Mouse (Mus musculus) erythroid progenitor cell, adult 5-6 weeks (primary cell): ENCODE results near the gene Tmed9. TPM values are rescaled to one million over a fixed set of nuclear protein-coding genes. Genes with fewer than 3 reads are reported as not detected.

Source experiments
- ATAC-seq: replicated peaks from 2 replicates; pipeline ENCODE4 v1.8.0; 2016; ENCODE audit warnings: moderate number of reproducible peaks, mild to moderate bottlenecking, moderate TSS enrichment, inconsistent platforms; ENCODE audit not compliant: poor library complexity, low FRiP score, severe bottlenecking
- total RNA-seq, 2 experiments: library from RNA; stranded (forward) in 1 of 2; stranded (reverse) in 1 of 2; fragments of 150-400 nt in 1 of 2; fragments of 186-747, 209-891 nt in 1 of 2; gene quantifications; 2 replicates each; pipeline versions ENCODE4 v1.2.3 to v1.2.4; 2015 to 2017; ENCODE audit warnings: low replicate concordance in 2 of 2

Tmed9 gene
- total RNA-seq, 2 experiments from 2014 or later, result 28.1 to 31.1 TPM

GRCm38 (mm10) chr13:55600657-55601056 lies 27.1 kb downstream of the Tmed9 start:
- ATAC-seq, result no peak

GRCm38 (mm10) chr13:55601611-55602010 lies 28.1 kb downstream of the Tmed9 start:
- ATAC-seq, result peak; percentile 57

- no peak for ATAC-seq
Measured at GRCm38 (mm10) chr13:55604606-55605005, 31.1 kb downstream of the Tmed9 start.

GRCm38 (mm10) chr13:55606899-55607623 lies 33.5 kb downstream of the Tmed9 start:
- ATAC-seq, result no peak

GRCm38 (mm10) chr13:55607624-55608006 lies 34.1 kb downstream of the Tmed9 start:
- ATAC-seq, result no peak

- no peak for ATAC-seq
Measured at GRCm38 (mm10) chr13:55611996-55612395, 38.5 kb downstream of the Tmed9 start.

- ATAC-seq, result no peak
Measured at GRCm38 (mm10) chr13:55613471-55613870, 39.9 kb downstream of the Tmed9 start.

- no peak for ATAC-seq
Measured at GRCm38 (mm10) chr13:55619328-55619727, 45.8 kb downstream of the Tmed9 start.

- no peak for ATAC-seq
Measured at GRCm38 (mm10) chr13:55620275-55620674, 46.7 kb downstream of the Tmed9 start.

GRCm38 (mm10) chr13:55622156-55622648 lies 48.7 kb downstream of the Tmed9 start:
- ATAC-seq, result peak; percentile 32; the same call in 1 of the 2 replicates

- ATAC-seq, result peak; percentile 96
Measured at GRCm38 (mm10) chr13:55622649-55623541, 49.4 kb downstream of the Tmed9 start, which contains the start of gene Caml. Caml (plus strand) TSS chr13:55623005.

- peak; percentile 99 for ATAC-seq
Measured at GRCm38 (mm10) chr13:55634639-55635127, 61.2 kb downstream of the Tmed9 start, which contains the start of gene Ddx46. Ddx46 (plus strand) TSS chr13:55635027.

- peak; percentile 67 for ATAC-seq
Measured at GRCm38 (mm10) chr13:55635146-55635571, 61.6 kb downstream of the Tmed9 start.

- ATAC-seq, result no peak
Measured at GRCm38 (mm10) chr13:55636185-55636983, 62.9 kb downstream of the Tmed9 start.

GRCm38 (mm10) chr13:55640480-55640879 lies 66.9 kb downstream of the Tmed9 start:
- peak; percentile 89 for ATAC-seq

GRCm38 (mm10) chr13:55644525-55644924 lies 71.0 kb downstream of the Tmed9 start:
- no peak for ATAC-seq
